Mouse (Mus musculus): ENCODE results near the gene Ift80. TPM values are rescaled to one million over a fixed set of nuclear protein-coding genes. Genes with fewer than 3 reads are reported as not detected.

Ift80 gene
- polyA plus RNA-seq, 1 experiment from 2014 or later: 24.0 TPM

MicroRNAs within 50 kb of the gene (microRNA counts, 519-probe panel; counts per million panel counts)
- 7,362 counts per million, percentile 96 among the panel's probes with 10 or more counts for microRNA mmu-miR-15b

Small RNAs within 50 kb of the gene (microRNA-seq; reads per million reads assigned to microRNA genes)
- 5,319 reads per million, percentile 86 among the genes with 10 or more reads in this experiment for gene Mir15b (ENCODE audit: insufficient number of aligned reads)
- gene Mir16-2 (ENCODE audit: insufficient number of aligned reads): 835 reads per million, percentile 66 among the genes with 10 or more reads in this experiment

Other genes with a start within 250 kb of the Ift80 start
- gene 1110032F04Rik, start 135.0 kb downstream of the Ift80 start, polyA plus RNA-seq (2014; fragmentation: Nextera tagmentation; extraction: Ambion mirVana): 1.3 and 1.9 TPM in 2 replicates
- 231 and 258 TPM in 2 replicates for gene Smc4, start 168 bp upstream of the Ift80 start, polyA plus RNA-seq (2014; fragmentation: Nextera tagmentation; extraction: Ambion mirVana)
- gene Trim59, start 40.2 kb upstream of the Ift80 start, polyA plus RNA-seq (2014; fragmentation: Nextera tagmentation; extraction: Ambion mirVana): 223 and 243 TPM in 2 replicates
- gene Kpna4, start 122.5 kb upstream of the Ift80 start, polyA plus RNA-seq (2014; fragmentation: Nextera tagmentation; extraction: Ambion mirVana): 54.6 and 55.7 TPM in 2 replicates
- not detected in 2 replicates for gene Arl14, start 217.8 kb upstream of the Ift80 start, polyA plus RNA-seq (2014; fragmentation: Nextera tagmentation; extraction: Ambion mirVana)